Mouse (Mus musculus): ENCODE measurements around the gene Catsperg1.
"Not testable (repeated sequence)": the region's sequence is repeated elsewhere in the genome, so short reads cannot be mapped to it uniquely, and the experiment has no call there.

The Catsperg1 gene

GRCm38 (mm10) chr7:29230560-29230959, 16.7 kb upstream of the Catsperg1 start:
- no peak for DNase-seq

- no peak for DNase-seq
These were observed 14.4 kb upstream of the Catsperg1 start for GRCm38 (mm10) chr7:29228202-29228601.

GRCm38 (mm10) chr7:29225520-29225919, 11.7 kb upstream of the Catsperg1 start:
- DNase-seq, result no peak

- no peak for DNase-seq
These were observed 11.0 kb upstream of the Catsperg1 start for GRCm38 (mm10) chr7:29224756-29225394.

- DNase-seq, result no peak
These were observed 1.0 kb upstream of the Catsperg1 start for GRCm38 (mm10) chr7:29214846-29215245.

- DNase-seq, result no peak
These were observed 401 bp upstream of the Catsperg1 start for GRCm38 (mm10) chr7:29214236-29214635.

GRCm38 (mm10) chr7:29212775-29213560, 867 bp downstream of the Catsperg1 start:
- not testable (repeated sequence) for DNase-seq

GRCm38 (mm10) chr7:29212199-29212765, 1.6 kb downstream of the Catsperg1 start:
- DNase-seq, result no peak

- peak; percentile 29 to 37 for DNase-seq
These were observed 2.2 kb downstream of the Catsperg1 start for GRCm38 (mm10) chr7:29211415-29212198.

GRCm38 (mm10) chr7:29211013-29211412, 2.8 kb downstream of the Catsperg1 start:
- not testable (repeated sequence) for DNase-seq

- DNase-seq, result no peak
These were observed 11.3 kb downstream of the Catsperg1 start for GRCm38 (mm10) chr7:29202577-29202976.

GRCm38 (mm10) chr7:29194230-29194629, 19.6 kb downstream of the Catsperg1 start:
- DNase-seq, result not testable (repeated sequence)

GRCm38 (mm10) chr7:29181323-29181722, 32.5 kb downstream of the Catsperg1 start:
- not testable (repeated sequence) for DNase-seq

- no peak for DNase-seq
These were observed 33.0 kb downstream of the Catsperg1 start for GRCm38 (mm10) chr7:29180854-29181236.

- peak; percentile 93 to 97 for DNase-seq
These were observed 33.6 kb downstream of the Catsperg1 start, which contains the start of gene Psmd8 for GRCm38 (mm10) chr7:29180077-29180853. Psmd8 (minus strand) TSS chr7:29180701.

- DNase-seq, result no peak
These were observed 34.5 kb downstream of the Catsperg1 start for GRCm38 (mm10) chr7:29179323-29179722.

GRCm38 (mm10) chr7:29178106-29178505, 35.7 kb downstream of the Catsperg1 start:
- DNase-seq, result peak in 1 of 2 experiments; percentile 15

GRCm38 (mm10) chr7:29172390-29173016, 41.3 kb downstream of the Catsperg1 start:
- no peak for DNase-seq

GRCm38 (mm10) chr7:29171562-29172097, 42.2 kb downstream of the Catsperg1 start:
- peak in 1 of 2 experiments; percentile 10 for DNase-seq

GRCm38 (mm10) chr7:29170755-29171561, 42.9 kb downstream of the Catsperg1 start:
- DNase-seq, result peak in 1 of 2 experiments; percentile 27
